8 mouse cellular contexts compared by ENCODE assay signal in genomic region chr10:128411211-128412054, GRCm38 (mm10). TPM values are rescaled to one million over a fixed set of nuclear protein-coding genes. Genes with fewer than 3 reads are reported as not detected.
DNase-seq lines count a peak whose midpoint lies in the region; ATAC-seq and TF ChIP-seq lines count a peak whose summit lies in the region.

Gene Nabp2, minus strand, starts transcription at chr10:128411492.
Gene Rnf41, plus strand, starts transcription at chr10:128411657.

- H3K9me3 ChIP-seq in hindbrain, postnatal 0 days (ENCODE audit: low read length) = no peaks in the 10 kb centered on the region

- DNase-seq in ZHBTc4 (ENCODE audit: low read depth, low spot score) = peak; percentile 99
- peak; percentile 97 for DNase-seq in gastrocnemius, adult 2 months
- peak; percentile 99 for DNase-seq in hindbrain, postnatal 0 days (ENCODE audit: low spot score)
- DNase-seq in left cerebral cortex, adult 2 months (ENCODE audit: extremely low spot score in 1 of 2, low spot score in 2 of 2) = peak; percentile 94 to 96
- peak; percentile 92 to 96 for DNase-seq in right cerebral cortex, adult 2 months (ENCODE audit: low spot score in 2 of 2)
- peak; percentile 97 for DNase-seq in urinary bladder, postnatal 14 days (ENCODE audit: low spot score)

- peak within 1 kb of the TSS; percentile 94 for H3K9ac ChIP-seq in hindbrain, postnatal 0 days (replicated peaks; ENCODE audit: low read length)

- intact Hi-C loops in gastrocnemius, adult 2 months (cut with DNase I) = no loop called here
- intact Hi-C loops in left cerebral cortex, adult 2 months (cut with DNase I) = no loop called here

- no peaks in the 10 kb centered on the region for H3K27me3 ChIP-seq in hindbrain, postnatal 0 days (ENCODE audit: insufficient read depth, low read length)

- WGBS in hindbrain, postnatal 0 days = under 1% methylated on average over 50 of the region's 50 CpGs

- H3K4me1 ChIP-seq in hindbrain, postnatal 0 days (ENCODE audit: insufficient read depth, low read length) = peaks cover 20% of the 10 kb centered on the region

- peaks cover 10% of the 10 kb centered on the region for H3K36me3 ChIP-seq in hindbrain, postnatal 0 days (ENCODE audit: insufficient read depth, low read length)

- ATAC-seq in common myeloid progenitor, adult 5-6 weeks (replicated peaks; ENCODE audit: low read depth, poor library complexity, severe bottlenecking) = peak; percentile 77
- peak; percentile 91 for ATAC-seq in hindbrain, postnatal 0 days
- peak; percentile 77 for ATAC-seq in megakaryocyte, adult 5-6 weeks (ENCODE audit: poor library complexity, severe bottlenecking)

- TF ChIP-seq CTCF in gastrocnemius, adult 2 months (IDR thresholded peaks at IDR 0.05) = no peak
- TF ChIP-seq CTCF in hindbrain, postnatal 0 days (IDR thresholded peaks at IDR 0.05; ENCODE audit: low read depth) = no peak
- no peak for TF ChIP-seq CTCF in left cerebral cortex, adult 2 months (IDR thresholded peaks at IDR 0.05)

- peak within 1 kb of the TSS; percentile 70 for H3K4me3 ChIP-seq in gastrocnemius, adult 2 months
- peak within 1 kb of the TSS; percentile 96 for H3K4me3 ChIP-seq in hindbrain, postnatal 0 days (ENCODE audit: low read length)
- peak within 1 kb of the TSS; percentile 91 for H3K4me3 ChIP-seq in left cerebral cortex, adult 2 months

- peak within 1 kb of the TSS; percentile 92 for H3K27ac ChIP-seq in gastrocnemius, adult 2 months
- H3K27ac ChIP-seq in hindbrain, postnatal 0 days = peak within 1 kb of the TSS; percentile 96
- peak within 1 kb of the TSS; percentile 95 for H3K27ac ChIP-seq in left cerebral cortex, adult 2 months

- H3K4me2 ChIP-seq in hindbrain, postnatal 0 days (ENCODE audit: low read depth, low read length) = peak within 1 kb of the TSS; percentile 95

RNA-seq across cellular contexts. Expression of gene Nabp2, which starts in this region (rescaled TPM):
- total RNA-seq in common myeloid progenitor, adult 5-6 weeks (2017) = 45.7 and 64.8 TPM in 2 replicates
- total RNA-seq in gastrocnemius, adult 2 months (2021) = 10 to 100 TPM; 56.7 to 59.0 TPM
- 73.9 and 98.9 TPM in 2 replicates for total RNA-seq in hindbrain, postnatal 0 days (2014; rRNA removed)
- polyA plus RNA-seq in hindbrain, postnatal 0 days (2015; fragmentation: Nextera tagmentation; extraction: Ambion mirVana) = 135 and 140 TPM in 2 replicates
- total RNA-seq in left cerebral cortex, adult 2 months (2021) = 10 to 100 TPM; 87.0 to 91.1 TPM
- 76.8 and 79.3 TPM in 2 replicates for total RNA-seq in megakaryocyte, adult 5-6 weeks (2015)
- total RNA-seq in megakaryocyte, adult 5-6 weeks (2017) = 54.3 and 59.1 TPM in 2 replicates

RNA-seq across cellular contexts. Expression of gene Rnf41, which starts in this region (rescaled TPM):
- total RNA-seq in common myeloid progenitor, adult 5-6 weeks (2017) = 13.0 and 13.5 TPM in 2 replicates
- 10 to 100 TPM; 13.3 to 13.4 TPM for total RNA-seq in gastrocnemius, adult 2 months (2021)
- 98.1 and 105 TPM in 2 replicates for total RNA-seq in hindbrain, postnatal 0 days (2014; rRNA removed)
- polyA plus RNA-seq in hindbrain, postnatal 0 days (2015; fragmentation: Nextera tagmentation; extraction: Ambion mirVana) = 75.8 and 76.3 TPM in 2 replicates
- 10 to 100 TPM; 74.0 to 76.6 TPM for total RNA-seq in left cerebral cortex, adult 2 months (2021)
- 16.4 and 17.6 TPM in 2 replicates for total RNA-seq in megakaryocyte, adult 5-6 weeks (2015)
- 24.6 and 26.1 TPM in 2 replicates for total RNA-seq in megakaryocyte, adult 5-6 weeks (2017)

Comparison
In these comparisons a context has a peak if more than half of its experiments do, and no peak if none do; other contexts are left out.
1. Peak in every context shown above with its lines: DNase-seq, ATAC-seq, H3K4me3 ChIP-seq and H3K27ac ChIP-seq.